Mouse (Mus musculus) cerebellum, adult 2 months (tissue): ENCODE data around the gene Xrcc2.

ENCODE experiments used
- CTCF ChIP-seq: fragments of 200-500 bp; IDR thresholded peaks from 2 replicates; pipeline ENCODE4 v1.5.1; 2011; ENCODE audit warnings: low read depth, mild to moderate bottlenecking, control low read depth, low read length, moderate library complexity, borderline replicate concordance; ENCODE audit not compliant: insufficient read depth
- POLR2A ChIP-seq: fragments of 200-500 bp; IDR thresholded peaks from 2 replicates; pipeline ENCODE4 v1.6.1; 2011; ENCODE audit warnings: low read length, control low read depth, borderline replicate concordance; ENCODE audit not compliant: insufficient read depth

- no peak for TF ChIP-seq POLR2A
- no peak for TF ChIP-seq CTCF
Observed at GRCm38 (mm10) chr5:25645661-25646364, 59.8 kb downstream of the Xrcc2 start.
